In genomic region chr11:79144043-79144591, GRCm38 (mm10) we compare ENCODE assay signal across 9 mouse cellular contexts. TPM values are rescaled to one million over a fixed set of nuclear protein-coding genes. Genes with fewer than 3 reads are reported as not detected.
DNase-seq lines count a peak whose midpoint lies in the region; ATAC-seq and TF ChIP-seq lines count a peak whose summit lies in the region.
"Had no signal": no experiment of that assay in that cellular context is flagged by ENCODE, and none has a peak within 500 bp of the region (broad histone marks: within the 10 kb centered on the region; RNA-seq: fewer than 3 reads in every experiment).

No protein-coding gene starts in this region.

- H3K9me3 ChIP-seq in heart, embryonic 15.5 days (replicated peaks) = no peaks in the 10 kb centered on the region
- H3K9me3 ChIP-seq in hindbrain, embryonic 14.5 days (ENCODE audit: control insufficient read depth, low read length) = no peaks in the 10 kb centered on the region
- no peaks in the 10 kb centered on the region for H3K9me3 ChIP-seq in midbrain, embryonic 15.5 days

- DNase-seq in heart, postnatal 10 days = no peak
- DNase-seq in hindbrain, embryonic 14.5 days (ENCODE audit: low spot score) = no peak
- DNase-seq in cerebellum, adult 11-12 months = no peak
- no peak for DNase-seq in adrenal gland, postnatal 25 days
- DNase-seq in gastrocnemius, postnatal 25 days = no peak
- DNase-seq: kidney, postnatal 4 days had no signal

- H3K27me3 ChIP-seq in heart, embryonic 15.5 days = no peaks in the 10 kb centered on the region
- H3K27me3 ChIP-seq in hindbrain, embryonic 14.5 days (ENCODE audit: control insufficient read depth, insufficient read depth, low read length) = no peaks in the 10 kb centered on the region
- H3K27me3 ChIP-seq in midbrain, embryonic 15.5 days (replicated peaks) = no peaks in the 10 kb centered on the region

- H3K4me1 ChIP-seq in heart, embryonic 15.5 days (replicated peaks) = peaks cover 50% of the 10 kb centered on the region
- peaks cover 4% of the 10 kb centered on the region for H3K4me1 ChIP-seq in cortical plate, adult 2 months (ENCODE audit: control insufficient read depth, insufficient read depth, low read length)
- H3K4me1 ChIP-seq in hindbrain, embryonic 14.5 days (replicated peaks; ENCODE audit: control insufficient read depth, insufficient read depth, low read length) = peaks cover 23% of the 10 kb centered on the region
- H3K4me1 ChIP-seq in midbrain, embryonic 15.5 days = peaks cover 33% of the 10 kb centered on the region

- TF ChIP-seq CTCF in cortical plate, adult 2 months (IDR thresholded peaks at IDR 0.05; ENCODE audit: extremely low read depth, insufficient read depth, low read length) = no peak

- peak overlapping the region; percentile 86 for H3K4me2 ChIP-seq in heart, embryonic 15.5 days
- H3K4me2 ChIP-seq in hindbrain, embryonic 14.5 days (replicated peaks) = peak overlapping the region; percentile 79
- peak overlapping the region; percentile 73 for H3K4me2 ChIP-seq in midbrain, embryonic 15.5 days

- no peaks in the 10 kb centered on the region for H3K36me3 ChIP-seq in heart, embryonic 15.5 days
- no peaks in the 10 kb centered on the region for H3K36me3 ChIP-seq in hindbrain, embryonic 14.5 days (replicated peaks; ENCODE audit: control insufficient read depth, insufficient read depth)
- no peaks in the 10 kb centered on the region for H3K36me3 ChIP-seq in midbrain, embryonic 15.5 days (replicated peaks)

- intact Hi-C loops in heart, postnatal 10 days (cut with DNase I) = loop anchor here (2.0 kb wide), 2 partner anchors 71 to 73 kb away; no protein-coding TSS in a partner anchor

- no peak overlapping the region for H3K27ac ChIP-seq in heart, embryonic 15.5 days
- H3K27ac ChIP-seq in cortical plate, adult 2 months (ENCODE audit: insufficient read depth, low read length) = no peak overlapping the region
- no peak overlapping the region; the same call in 1 of the 2 replicates for H3K27ac ChIP-seq in hindbrain, embryonic 14.5 days
- no peak overlapping the region for H3K27ac ChIP-seq in midbrain, embryonic 15.5 days

- peak overlapping the region; percentile 93; the same call in 1 of the 2 replicates for H3K9ac ChIP-seq in heart, embryonic 15.5 days
- H3K9ac ChIP-seq in hindbrain, embryonic 14.5 days = peak overlapping the region; percentile 86; the same call in 1 of the 2 replicates
- 0 out of 2 replicates have a peak overlapping the region, but pooled peaks have one; percentile 8 for H3K9ac ChIP-seq in midbrain, embryonic 15.5 days

- peak overlapping the region; percentile 95 for H3K4me3 ChIP-seq in heart, embryonic 15.5 days
- peak overlapping the region; percentile 95; the same call in 1 of the 2 replicates for H3K4me3 ChIP-seq in cortical plate, adult 2 months (ENCODE audit: insufficient read depth, low read length)
- H3K4me3 ChIP-seq in hindbrain, embryonic 14.5 days (replicated peaks; ENCODE audit: low read length) = 0 out of 2 replicates have a peak overlapping the region, but pooled peaks have one; percentile 82
- H3K4me3 ChIP-seq in midbrain, embryonic 15.5 days = peak overlapping the region; percentile 96; the same call in 1 of the 2 replicates

- no peak for ATAC-seq in heart, embryonic 15.5 days (replicated peaks; ENCODE audit: insufficient number of reproducible peaks, insufficient read depth, low FRiP score, low read depth)
- ATAC-seq in hindbrain, embryonic 14.5 days (ENCODE audit: low FRiP score) = no peak
- ATAC-seq in midbrain, embryonic 15.5 days (replicated peaks) = no peak

- WGBS in heart, embryonic 15.5 days = 80% methylated on average over 2 of the region's 2 CpGs
- 84% methylated on average over 2 of the region's 2 CpGs for WGBS in hindbrain, embryonic 14.5 days
- WGBS in midbrain, embryonic 15.5 days = 83% methylated on average over 2 of the region's 2 CpGs

- TF ChIP-seq POLR2A in cortical plate, adult 2 months (IDR thresholded peaks at IDR 0.05; ENCODE audit: extremely low read depth, insufficient read depth, low read length) = no peak

RNA-seq across cellular contexts. Expression of gene Ksr1, which starts 2.1 kb away (rescaled TPM):
- 3.2 and 4.1 TPM in 2 replicates for polyA plus RNA-seq in heart, embryonic 15.5 days (2015; fragmentation: Nextera tagmentation; extraction: Ambion mirVana)
- total RNA-seq in heart, postnatal 10 days (2021) = 10 to 100 TPM; 10.4 to 11.9 TPM
- polyA plus RNA-seq in cortical plate, adult 2 months (2012; rRNA removed) = 32.8 and 39.8 TPM in 2 replicates
- polyA plus RNA-seq in hindbrain, embryonic 14.5 days (2014; fragmentation: Nextera tagmentation; extraction: Ambion mirVana) = 7.7 and 9.9 TPM in 2 replicates
- polyA plus RNA-seq in midbrain, embryonic 15.5 days (2015; fragmentation: Nextera tagmentation; extraction: Ambion mirVana) = 5.1 and 6.1 TPM in 2 replicates
- total RNA-seq in adrenal gland, postnatal 25 days (2021) = 11.1 and 15.0 TPM in 2 replicates
- 10 to 100 TPM; 67.8 to 77.2 TPM for total RNA-seq in gastrocnemius, postnatal 25 days (2021)

Comparison
In these comparisons a context has a peak if more than half of its experiments do, and no peak if none do; other contexts are left out.
1. H3K9ac ChIP-seq: peak in every context shown above with its lines; median percentile 93 in heart, embryonic 15.5 days; 86 in hindbrain, embryonic 14.5 days; 8 in midbrain, embryonic 15.5 days.